Mouse (Mus musculus) kidney, postnatal 25 days (tissue): Measurements from ENCODE around the gene Erf.

ENCODE experiments used
- DNase-seq, 2 experiments: peaks; one replicate each; pipeline ENCODE4 v3.0.0; 2021; ENCODE audit warnings: mixed read lengths in 2 of 2

The Erf gene

GRCm38 (mm10) chr7:25237249-25238014 lies 13.1 kb downstream of the Erf start, which contains the start of gene Gsk3a:
Gene Gsk3a (minus strand): TSS chr7:25237851.
- DNase-seq, result peak; percentile 99

GRCm38 (mm10) chr7:25235526-25235925 lies 15.0 kb downstream of the Erf start:
- DNase-seq, result peak in 1 of 2 experiments; percentile 27

- peak in 1 of 2 experiments; percentile 29 for DNase-seq
These were observed 17.5 kb downstream of the Erf start for GRCm38 (mm10) chr7:25233061-25233460.

GRCm38 (mm10) chr7:25232101-25232648 lies 18.4 kb downstream of the Erf start:
- DNase-seq, result peak in 1 of 2 experiments; percentile 37

GRCm38 (mm10) chr7:25230690-25231285 lies 19.8 kb downstream of the Erf start:
- DNase-seq, result peak in 1 of 2 experiments; percentile 30

GRCm38 (mm10) chr7:25227523-25228300 lies 22.8 kb downstream of the Erf start:
- peak; percentile 44 to 81 for DNase-seq

GRCm38 (mm10) chr7:25222275-25222967 lies 28.1 kb downstream of the Erf start:
- no peak for DNase-seq

- peak; percentile 98 to 99 for DNase-seq
These were observed 29.3 kb downstream of the Erf start, which contains the start of gene Zfp526 for GRCm38 (mm10) chr7:25221102-25221883. Gene Zfp526 (plus strand): TSS chr7:25221425.

- peak; percentile 38 to 87 for DNase-seq
These were observed 30.0 kb downstream of the Erf start, which contains the start of gene Dedd2 for GRCm38 (mm10) chr7:25220457-25221101. Gene Dedd2 (minus strand): TSS chr7:25220615.

GRCm38 (mm10) chr7:25219756-25220456 lies 30.7 kb downstream of the Erf start:
- DNase-seq, result peak; percentile 96 to 98

- peak in 1 of 2 experiments; percentile 20 for DNase-seq
These were observed 31.2 kb downstream of the Erf start for GRCm38 (mm10) chr7:25219416-25219750.

GRCm38 (mm10) chr7:25218705-25219415 lies 31.7 kb downstream of the Erf start:
- DNase-seq, result peak; percentile 41 to 67

GRCm38 (mm10) chr7:25217653-25218395 lies 32.7 kb downstream of the Erf start:
- DNase-seq, result peak; percentile 32 to 75

- no peak for DNase-seq
These were observed 36.4 kb downstream of the Erf start for GRCm38 (mm10) chr7:25214172-25214571.

GRCm38 (mm10) chr7:25213099-25213498 lies 37.5 kb downstream of the Erf start:
- DNase-seq, result no peak

GRCm38 (mm10) chr7:25210482-25210881 lies 40.1 kb downstream of the Erf start:
- no peak for DNase-seq

- DNase-seq, result no peak
These were observed 41.4 kb downstream of the Erf start for GRCm38 (mm10) chr7:25209161-25209622.

- DNase-seq, result no peak
These were observed 44.3 kb downstream of the Erf start for GRCm38 (mm10) chr7:25206094-25206830.
